Mouse (Mus musculus): ENCODE data around the gene Dse.

DNA sequence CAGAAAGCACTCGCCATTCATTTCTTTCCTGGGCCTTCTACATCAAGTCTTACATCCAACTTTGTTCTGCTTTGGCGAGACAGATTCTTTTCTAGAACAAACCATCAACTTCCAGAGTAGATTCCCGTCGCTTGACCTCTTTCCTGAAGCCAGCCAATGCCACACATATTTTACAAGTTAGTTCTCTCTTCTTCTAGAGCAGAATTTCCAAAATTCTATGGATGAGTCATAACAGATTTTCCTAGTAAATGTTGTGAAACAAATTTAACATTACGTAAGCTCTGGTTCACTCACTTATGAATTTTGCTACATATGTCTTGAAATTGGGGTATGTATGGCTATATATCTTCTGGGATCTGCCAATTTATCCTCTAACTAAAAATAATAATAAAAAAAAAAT is 13.0 kb downstream of the Dse start:
- TF ChIP-seq CTCF (IDR thresholded peaks at IDR 0.05; ENCODE audit: control insufficient read depth, insufficient read depth, insufficient read length) (no peak), USF1 (IDR thresholded peaks at IDR 0.05; ENCODE audit: low read depth) (no peak), CEBPB (IDR thresholded peaks at IDR 0.05; ENCODE audit: low read depth) (peak; percentile 48), MAX (IDR thresholded peaks at IDR 0.05) (no peak), MYOD1 (IDR thresholded peaks at IDR 0.05; ENCODE audit: control insufficient read depth, insufficient read length, low read depth) (no peak), FOSL1 (IDR thresholded peaks at IDR 0.05; ENCODE audit: insufficient read depth, low read length, poor library complexity, severe bottlenecking) (no peak), MYOG (IDR thresholded peaks at IDR 0.05; ENCODE audit: control insufficient read depth, extremely low read depth, insufficient read length) (no peak)

Measured in C2C12 (cell line).